Mouse (Mus musculus): ENCODE data around the gene Mdc1.

DNA sequence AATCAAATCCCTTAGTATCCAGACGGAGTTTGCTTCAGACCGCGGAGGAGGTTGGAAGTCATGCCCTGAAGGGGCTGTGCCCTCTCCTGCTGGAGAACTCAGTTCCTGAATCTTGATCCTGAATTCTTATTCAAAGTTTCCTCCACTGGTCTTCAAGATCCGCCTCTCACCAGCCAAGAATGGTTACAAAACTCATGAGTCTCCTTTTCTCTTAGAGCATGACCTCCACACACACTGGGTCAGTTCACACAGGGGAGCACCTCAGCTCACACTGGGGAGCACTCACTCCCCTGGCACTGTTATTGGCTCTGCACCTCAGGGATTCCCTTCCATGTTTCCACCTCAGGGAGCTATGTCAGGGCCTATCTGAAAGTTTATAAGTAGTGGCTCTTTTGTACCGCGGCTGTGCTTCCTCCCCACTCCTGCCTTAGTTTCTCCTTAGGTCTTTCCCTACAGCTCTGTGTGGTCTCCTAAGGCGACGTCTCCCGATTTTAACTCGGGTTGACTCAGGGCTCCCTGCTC, 23.6 kb downstream of the Mdc1 start:
- TF ChIP-seq CTCF (IDR thresholded peaks at IDR 0.05) (no peak), EP300 (IDR thresholded peaks at IDR 0.05) (no peak)

Data from lung, postnatal 0 days (tissue).